Mouse (Mus musculus) stomach, embryonic 16.5 days (tissue): ENCODE results near the gene Wipf1. TPM values are rescaled to one million over a fixed set of nuclear protein-coding genes. Genes with fewer than 3 reads are reported as not detected.
A peak's percentile ranks its signal among the peaks of the same experiment; 100 is the strongest.
"Not testable (repeated sequence)": the region's sequence is repeated elsewhere in the genome, so short reads cannot be mapped to it uniquely, and the experiment has no call there.

Source experiments
- ATAC-seq: fragments of 200-750 bp; cut with Nextera tagmentation; 2 replicates; pipeline ENCODE4 v1.8.0; 2017; ENCODE audit warnings: moderate number of reproducible peaks, moderate TSS enrichment; ENCODE audit not compliant: insufficient read depth, low FRiP score
- H3K27ac ChIP-seq: fragments of 300-500 bp; sonication (generic); 2 replicates; pipeline ENCODE4 v1.5.1; 2014; ENCODE audit warnings: low read length
- H3K27me3 ChIP-seq: fragments of 300-500 bp; sonication (generic); 2 replicates; pipeline ENCODE4 v1.6.1; 2014; ENCODE audit warnings: low read length, control low read depth, mixed read lengths; ENCODE audit not compliant: control insufficient read depth, insufficient read depth
- H3K36me3 ChIP-seq: fragments of 300-500 bp; sonication (generic); 2 replicates; pipeline ENCODE4 v1.6.1; 2014; ENCODE audit warnings: low read length; ENCODE audit not compliant: control insufficient read depth, insufficient read depth
- H3K4me1 ChIP-seq: fragments of 300-500 bp; sonication (generic); 2 replicates; pipeline ENCODE4 v1.6.1; 2014; ENCODE audit warnings: low read length, control low read depth, mixed read lengths; ENCODE audit not compliant: control insufficient read depth, insufficient read depth
- H3K4me2 ChIP-seq: fragments of 300-500 bp; sonication (generic); 2 replicates; pipeline ENCODE4 v1.6.1; 2014; ENCODE audit warnings: low read depth, low read length, mixed read lengths
- H3K4me3 ChIP-seq: fragments of 300-500 bp; sonication (generic); replicated peaks from 2 replicates; pipeline ENCODE4 v1.5.1; 2014; ENCODE audit warnings: mild to moderate bottlenecking, low read length
- H3K9ac ChIP-seq: fragments of 300-500 bp; sonication (generic); 2 replicates; pipeline ENCODE4 v1.6.1; 2014; ENCODE audit warnings: low read length
- H3K9me3 ChIP-seq: fragments of 300-500 bp; sonication (generic); replicated peaks from 2 replicates; pipeline ENCODE4 v1.6.1; 2016; ENCODE audit warnings: low read length, control low read depth; ENCODE audit not compliant: control insufficient read depth
- WGBS: fragments of 180-500 bp; shearing (Covaris S2); extraction: QIAGEN DNeasy Blood & Tissue Kit; methylation state at CpG from one replicate; pipeline ENCODE4 v1.1.7; 2014; 5-methylcytosine and 5-hydroxymethylcytosine counted together
- polyA plus RNA-seq: library from polyadenylated mRNA; unstranded; fragments of >200 nt; fragmentation: Nextera tagmentation; extraction: Ambion mirVana; gene quantifications from 2 replicates; pipeline ENCODE4 v1.2.1, GENCODE M21; 2015

Wipf1 gene
- polyA plus RNA-seq, 1 experiment from 2014 or later: 7.0 TPM

GRCm38 (mm10) chr2:73506337-73506736 lies 23.2 kb downstream of the Wipf1 start:
- 90% methylated on average over 4 of the region's 4 CpGs for WGBS
- H3K4me3 ChIP-seq, H3K9me3 ChIP-seq, H3K4me2 ChIP-seq, H3K27ac ChIP-seq, H3K27me3 ChIP-seq, H3K9ac ChIP-seq, H3K4me1 ChIP-seq, H3K36me3 ChIP-seq, ATAC-seq: not testable (repeated sequence)

- H3K9me3 ChIP-seq: no peaks in the 10 kb centered on the region
- H3K27ac ChIP-seq: no peak overlapping the region
- peak; percentile 74; the same call in 1 of the 2 replicates for ATAC-seq
- H3K4me3 ChIP-seq: no peak overlapping the region
- 62% methylated on average over 10 of the region's 10 CpGs for WGBS
- no peaks in the 10 kb centered on the region for H3K27me3 ChIP-seq
- no peak overlapping the region for H3K4me2 ChIP-seq
- H3K36me3 ChIP-seq: no peaks in the 10 kb centered on the region
- no peak overlapping the region for H3K9ac ChIP-seq
- H3K4me1 ChIP-seq: 0 out of 2 replicates have a peak, but pooled peaks cover 8% of the 10 kb centered on the region
Observed at GRCm38 (mm10) chr2:73502863-73503429, 26.6 kb downstream of the Wipf1 start.

GRCm38 (mm10) chr2:73500864-73501263 lies 28.7 kb downstream of the Wipf1 start:
- WGBS: 67% methylated on average over 13 of the region's 13 CpGs
- no peak overlapping the region for H3K9ac ChIP-seq
- H3K9me3 ChIP-seq: no peaks in the 10 kb centered on the region
- no peaks in the 10 kb centered on the region for H3K27me3 ChIP-seq
- no peak overlapping the region for H3K4me3 ChIP-seq
- H3K4me2 ChIP-seq: no peak overlapping the region
- no peaks in the 10 kb centered on the region for H3K36me3 ChIP-seq
- 0 out of 2 replicates have a peak, but pooled peaks cover 13% of the 10 kb centered on the region for H3K4me1 ChIP-seq
- no peak overlapping the region for H3K27ac ChIP-seq
- ATAC-seq: no peak

GRCm38 (mm10) chr2:73498322-73498721 lies 31.2 kb downstream of the Wipf1 start:
- H3K9ac ChIP-seq: no peak overlapping the region
- no peaks in the 10 kb centered on the region for H3K27me3 ChIP-seq
- ATAC-seq: no peak
- H3K9me3 ChIP-seq: no peaks in the 10 kb centered on the region
- H3K4me3 ChIP-seq: no peak overlapping the region
- H3K4me2 ChIP-seq: no peak overlapping the region
- H3K4me1 ChIP-seq: 0 out of 2 replicates have a peak, but pooled peaks cover 10% of the 10 kb centered on the region
- H3K27ac ChIP-seq: no peak overlapping the region
- H3K36me3 ChIP-seq: no peaks in the 10 kb centered on the region

GRCm38 (mm10) chr2:73497572-73497971 lies 32.0 kb downstream of the Wipf1 start:
- Histone ChIP-seq H3K9ac (no peak overlapping the region), H3K4me1 (0 out of 2 replicates have a peak, but pooled peaks cover 5% of the 10 kb centered on the region), H3K9me3 (no peaks in the 10 kb centered on the region), H3K4me2 (no peak overlapping the region), H3K4me3 (no peak overlapping the region), H3K36me3 (no peaks in the 10 kb centered on the region), H3K27me3 (no peaks in the 10 kb centered on the region), H3K27ac (no peak overlapping the region)
- 44% methylated on average over 3 of the region's 3 CpGs for WGBS
- ATAC-seq: peak; percentile 64; the same call in 1 of the 2 replicates

GRCm38 (mm10) chr2:73496944-73497343 lies 32.6 kb downstream of the Wipf1 start:
- no peak overlapping the region for H3K9ac ChIP-seq
- no peaks in the 10 kb centered on the region for H3K9me3 ChIP-seq
- no peak overlapping the region for H3K4me3 ChIP-seq
- H3K36me3 ChIP-seq: no peaks in the 10 kb centered on the region
- WGBS: 82% methylated on average over 9 of the region's 9 CpGs
- no peaks in the 10 kb centered on the region for H3K27me3 ChIP-seq
- H3K27ac ChIP-seq: no peak overlapping the region
- 0 out of 2 replicates have a peak, but pooled peaks cover 5% of the 10 kb centered on the region for H3K4me1 ChIP-seq
- no peak overlapping the region for H3K4me2 ChIP-seq
- ATAC-seq: no peak

GRCm38 (mm10) chr2:73496329-73496685 lies 33.2 kb downstream of the Wipf1 start:
- peak overlapping the region; percentile 58 for H3K27ac ChIP-seq
- H3K36me3 ChIP-seq: no peaks in the 10 kb centered on the region
- H3K9me3 ChIP-seq: no peaks in the 10 kb centered on the region
- H3K4me2 ChIP-seq: no peak overlapping the region
- peaks cover 9% of the 10 kb centered on the region; the same call in 1 of the 2 replicates for H3K4me1 ChIP-seq
- no peak overlapping the region for H3K4me3 ChIP-seq
- no peak overlapping the region for H3K9ac ChIP-seq
- 54% methylated on average over 4 of the region's 4 CpGs for WGBS
- no peaks in the 10 kb centered on the region for H3K27me3 ChIP-seq
- no peak for ATAC-seq

GRCm38 (mm10) chr2:73495617-73496328 lies 33.8 kb downstream of the Wipf1 start:
- no peaks in the 10 kb centered on the region for H3K9me3 ChIP-seq
- 0 out of 2 replicates have a peak, but pooled peaks have one; percentile 48 for ATAC-seq
- WGBS: 35% methylated on average over 16 of the region's 16 CpGs
- H3K27ac ChIP-seq: peak overlapping the region; percentile 58
- H3K9ac ChIP-seq: no peak overlapping the region; the same call in 1 of the 2 replicates
- no peak overlapping the region for H3K4me3 ChIP-seq
- H3K4me2 ChIP-seq: no peak overlapping the region; the same call in 1 of the 2 replicates
- no peaks in the 10 kb centered on the region for H3K36me3 ChIP-seq
- H3K4me1 ChIP-seq: peaks cover 9% of the 10 kb centered on the region; the same call in 1 of the 2 replicates
- no peaks in the 10 kb centered on the region for H3K27me3 ChIP-seq

GRCm38 (mm10) chr2:73493517-73493916 lies 36.0 kb downstream of the Wipf1 start:
- Histone ChIP-seq H3K4me2 (no peak overlapping the region), H3K9me3 (no peaks in the 10 kb centered on the region), H3K9ac (no peak overlapping the region), H3K4me3 (no peak overlapping the region), H3K4me1 (peaks cover 9% of the 10 kb centered on the region; the same call in 1 of the 2 replicates), H3K27me3 (no peaks in the 10 kb centered on the region), H3K36me3 (no peaks in the 10 kb centered on the region), H3K27ac (no peak overlapping the region)
- WGBS: 59% methylated on average over 3 of the region's 3 CpGs
- ATAC-seq: no peak
